Mouse (Mus musculus): ENCODE data around the gene Klc1. TPM values are rescaled to one million over a fixed set of nuclear protein-coding genes. Genes with fewer than 3 reads are reported as not detected.
"Not testable (repeated sequence)": the region's sequence is repeated elsewhere in the genome, so short reads cannot be mapped to it uniquely, and the experiment has no call there.

Klc1 gene
- total and polyA plus RNA-seq, 2 experiments from 2014 or later = 596 to 640 TPM

DNA sequence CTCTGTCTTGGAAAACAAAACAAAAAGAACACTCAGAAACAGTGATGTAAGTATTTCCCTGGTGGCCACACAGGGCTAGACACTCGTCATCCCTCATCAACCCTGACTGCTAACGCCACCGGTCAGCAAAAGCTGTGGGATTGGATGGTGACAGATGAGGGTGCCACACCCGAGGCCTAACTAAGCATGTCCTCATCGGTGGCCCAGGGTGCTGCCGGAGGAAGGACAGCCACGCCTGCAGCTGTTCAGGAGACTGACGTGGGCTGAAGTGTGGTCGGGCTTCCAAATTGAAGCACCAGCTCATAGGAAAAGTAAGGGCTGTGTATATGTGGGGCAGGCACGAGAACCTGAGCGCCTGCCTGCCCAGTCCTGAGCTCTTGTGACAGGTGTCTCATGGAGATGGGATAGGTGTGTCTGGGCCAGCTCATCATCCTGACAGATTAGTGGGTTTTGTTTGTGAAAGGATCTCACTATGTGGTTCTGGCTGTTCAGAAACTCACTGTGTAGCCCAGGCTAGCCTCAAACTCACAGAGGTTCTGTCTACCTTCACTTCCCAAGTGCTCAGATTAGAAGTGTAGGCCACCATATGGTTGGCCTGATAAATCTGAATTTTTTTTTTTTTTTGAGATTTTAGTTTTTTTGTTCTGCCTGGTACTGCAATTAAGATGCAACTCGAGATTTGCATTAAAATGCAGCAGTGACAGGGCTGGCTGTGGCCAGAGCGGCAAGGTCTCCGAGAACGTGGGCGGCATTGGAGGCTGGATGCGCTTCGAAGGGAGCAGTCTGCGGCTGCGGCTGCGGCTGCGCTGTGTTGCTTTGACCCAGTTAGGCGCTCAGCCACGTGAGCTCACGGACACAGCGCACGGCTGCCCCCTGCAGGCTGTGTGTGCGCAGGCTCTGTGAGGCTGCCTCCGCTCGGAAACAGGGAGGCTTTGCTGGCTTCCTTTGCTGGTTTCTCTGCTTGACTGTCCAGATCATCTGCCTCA, 26.5 kb upstream of the Klc1 start:
- Histone ChIP-seq H3K27ac (ENCODE audit: low read depth, low read length) (peak overlapping the region; percentile 57; the same call in 1 of the 2 replicates), H3K9ac (no peak overlapping the region), H3K9me3 (ENCODE audit: low read length) (no peaks in the 10 kb centered on the region), H3K36me3 (ENCODE audit: insufficient read depth) (peaks cover 9% of the 10 kb centered on the region; the same call in 1 of the 2 replicates), H3K4me1 (ENCODE audit: insufficient read depth) (0 out of 2 replicates have a peak, but pooled peaks cover 4% of the 10 kb centered on the region), H3K4me3 (ENCODE audit: low read depth, low read length) (peak overlapping the region; percentile 12; the same call in 1 of the 2 replicates), H3K27me3 (ENCODE audit: insufficient read depth, low read length) (no peaks in the 10 kb centered on the region), H3K4me2 (ENCODE audit: low read depth) (peak overlapping the region; percentile 31)
- WGBS = 32% methylated on average over 30 of the region's 30 CpGs
- peak; percentile 98 for TF ChIP-seq CTCF (IDR thresholded peaks at IDR 0.05; ENCODE audit: low read depth)
- DNase-seq = peak; percentile 96
- peak; percentile 98 for ATAC-seq

DNA sequence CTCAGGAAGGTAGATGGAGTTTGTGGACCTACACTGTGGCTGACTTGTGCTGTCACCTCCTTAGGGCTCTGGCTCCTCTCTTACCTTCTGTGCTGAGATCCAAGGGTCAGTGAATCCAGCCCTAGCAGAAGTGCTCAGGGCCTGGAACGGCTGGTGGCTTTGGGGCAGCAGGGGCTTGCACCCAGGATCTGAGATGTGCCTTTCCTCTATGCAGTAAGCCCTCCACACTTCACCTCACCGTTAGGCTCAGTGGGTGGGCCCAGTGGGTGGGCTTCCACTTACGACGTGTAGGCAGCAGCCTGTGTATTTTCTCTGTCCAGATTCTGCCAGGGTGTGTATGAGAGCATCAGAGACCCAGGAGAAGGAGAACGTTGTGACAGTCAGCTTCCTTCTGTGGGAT, 25.7 kb upstream of the Klc1 start:
- Histone ChIP-seq H3K4me2 (ENCODE audit: low read depth) (peak overlapping the region; percentile 31; the same call in 1 of the 2 replicates), H3K36me3 (ENCODE audit: insufficient read depth) (peaks cover 9% of the 10 kb centered on the region; the same call in 1 of the 2 replicates), H3K4me3 (ENCODE audit: low read depth, low read length) (no peak overlapping the region), H3K27me3 (ENCODE audit: insufficient read depth, low read length) (no peaks in the 10 kb centered on the region), H3K4me1 (ENCODE audit: insufficient read depth) (0 out of 2 replicates have a peak, but pooled peaks cover 4% of the 10 kb centered on the region), H3K9ac (no peak overlapping the region), H3K27ac (ENCODE audit: low read depth, low read length) (no peak overlapping the region), H3K9me3 (ENCODE audit: low read length) (no peaks in the 10 kb centered on the region)
- WGBS = 52% methylated on average over 5 of the region's 5 CpGs
- ATAC-seq = no peak; the same call in 1 of the 2 replicates
- no peak for DNase-seq
- no peak for TF ChIP-seq CTCF (IDR thresholded peaks at IDR 0.05; ENCODE audit: low read depth)

DNA sequence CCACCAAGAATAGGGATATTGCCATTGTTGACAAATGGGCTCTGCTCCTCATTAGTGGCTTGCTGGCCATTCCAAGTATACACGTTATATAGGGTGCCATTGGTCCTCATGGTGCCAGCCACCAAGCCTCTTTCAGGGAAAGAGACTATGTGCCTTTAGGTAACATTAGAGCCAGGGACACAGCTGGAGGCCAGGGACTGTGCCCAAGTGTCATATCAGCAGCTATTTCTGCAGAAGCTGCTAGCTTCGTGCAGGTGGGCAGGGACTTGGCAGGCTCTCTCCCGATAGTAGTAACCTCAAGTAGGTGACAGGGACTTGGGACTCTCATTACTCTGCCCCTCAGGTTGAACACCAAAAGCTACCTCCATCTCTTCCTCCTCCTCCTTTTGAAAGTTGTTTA, 23.7 kb upstream of the Klc1 start:
- Histone ChIP-seq H3K9ac (no peak overlapping the region), H3K36me3 (ENCODE audit: insufficient read depth) (0 out of 2 replicates have a peak, but pooled peaks cover 4% of the 10 kb centered on the region), H3K27ac (ENCODE audit: low read depth, low read length) (no peak overlapping the region), H3K27me3 (ENCODE audit: insufficient read depth, low read length) (no peaks in the 10 kb centered on the region), H3K4me3 (ENCODE audit: low read depth, low read length) (no peak overlapping the region), H3K9me3 (ENCODE audit: low read length) (no peaks in the 10 kb centered on the region), H3K4me2 (ENCODE audit: low read depth) (no peak overlapping the region), H3K4me1 (ENCODE audit: insufficient read depth) (0 out of 2 replicates have a peak, but pooled peaks cover 4% of the 10 kb centered on the region)
- no peak for DNase-seq
- no peak for ATAC-seq
- TF ChIP-seq CTCF (IDR thresholded peaks at IDR 0.05; ENCODE audit: low read depth) = no peak
- 89% methylated on average over 3 of the region's 3 CpGs for WGBS

DNA sequence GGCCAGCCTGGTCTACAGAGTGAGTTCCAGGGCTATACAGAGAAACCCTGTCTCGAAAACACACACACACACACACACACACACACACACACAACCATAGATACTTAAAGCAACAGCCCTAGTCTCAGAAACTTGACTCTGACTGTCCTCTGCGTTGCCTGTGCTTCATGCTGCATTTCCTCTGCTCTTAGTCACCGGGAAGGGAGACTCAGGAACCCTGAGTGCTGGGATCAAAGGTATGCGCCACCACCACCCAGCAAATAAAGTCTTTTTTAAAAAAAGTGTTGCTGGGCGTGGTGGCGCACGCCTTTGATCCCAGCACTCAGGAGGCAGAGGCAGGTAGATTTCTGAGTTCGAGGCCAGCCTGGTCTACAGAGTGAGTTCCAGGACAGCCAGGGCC, 22.0 kb upstream of the Klc1 start:
- not testable (repeated sequence) for H3K27ac ChIP-seq (ENCODE audit: low read depth, low read length); ATAC-seq; H3K4me2 ChIP-seq (ENCODE audit: low read depth); H3K27me3 ChIP-seq (ENCODE audit: insufficient read depth, low read length); H3K4me1 ChIP-seq (ENCODE audit: insufficient read depth); H3K4me3 ChIP-seq (ENCODE audit: low read depth, low read length); H3K9me3 ChIP-seq (ENCODE audit: low read length); H3K36me3 ChIP-seq (ENCODE audit: insufficient read depth); H3K9ac ChIP-seq; DNase-seq
- WGBS = 91% methylated on average over 8 of the region's 8 CpGs

DNA sequence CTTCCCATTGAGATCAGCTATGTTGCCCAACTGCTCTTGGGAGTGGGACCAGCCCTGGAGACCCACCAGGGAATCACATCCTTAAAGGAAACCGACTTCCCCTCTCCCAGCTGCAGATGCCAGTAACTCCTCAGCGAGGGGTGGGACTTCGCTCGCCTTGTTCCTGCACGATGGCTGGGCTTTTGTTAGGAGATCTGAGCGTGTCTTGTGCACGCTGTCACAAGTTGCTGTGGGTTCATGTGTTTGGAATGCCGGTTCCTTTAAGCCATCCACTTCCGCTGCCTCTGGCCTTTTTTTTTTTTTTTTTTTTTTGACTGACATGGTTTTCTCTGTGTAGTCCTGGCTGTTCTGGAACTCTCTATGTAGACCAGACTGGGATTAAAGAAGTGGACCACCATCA, 21.3 kb upstream of the Klc1 start:
- TF ChIP-seq CTCF (IDR thresholded peaks at IDR 0.05; ENCODE audit: low read depth) = no peak
- no peaks in the 10 kb centered on the region for H3K9me3 ChIP-seq (ENCODE audit: low read length)
- no peak overlapping the region for H3K4me3 ChIP-seq (ENCODE audit: low read depth, low read length)
- DNase-seq (no peak), ATAC-seq (no peak)
- 64% methylated on average over 9 of the region's 9 CpGs for WGBS
- H3K27ac ChIP-seq (ENCODE audit: low read depth, low read length) = no peak overlapping the region
- H3K9ac ChIP-seq = no peak overlapping the region
- H3K36me3 ChIP-seq (ENCODE audit: insufficient read depth) = no peaks in the 10 kb centered on the region
- no peaks in the 10 kb centered on the region for H3K4me1 ChIP-seq (ENCODE audit: insufficient read depth)
- no peaks in the 10 kb centered on the region for H3K27me3 ChIP-seq (ENCODE audit: insufficient read depth, low read length)
- H3K4me2 ChIP-seq (ENCODE audit: low read depth) = no peak overlapping the region

DNA sequence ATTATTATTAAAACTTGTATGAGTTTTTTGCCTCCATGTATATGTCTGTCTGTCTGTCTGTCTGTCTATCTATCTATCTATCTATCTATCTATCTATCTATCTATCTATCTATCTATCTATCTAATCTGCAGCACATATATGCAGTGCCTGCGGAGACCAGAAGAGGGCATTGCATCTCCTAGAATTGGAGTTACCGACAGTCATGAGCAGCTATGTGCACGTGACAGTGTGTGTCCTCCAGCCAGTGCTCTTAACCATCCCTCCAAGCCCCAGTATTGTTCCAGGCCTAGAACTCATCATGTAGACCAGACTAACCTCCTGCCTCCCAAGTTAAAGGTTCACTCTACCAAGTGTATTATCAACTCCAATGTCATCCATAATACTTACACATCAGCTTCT, 19.9 kb upstream of the Klc1 start:
- Histone ChIP-seq H3K36me3 (ENCODE audit: insufficient read depth) (no peaks in the 10 kb centered on the region), H3K9ac (no peak overlapping the region), H3K4me3 (ENCODE audit: low read depth, low read length) (no peak overlapping the region), H3K4me1 (ENCODE audit: insufficient read depth) (no peaks in the 10 kb centered on the region), H3K27ac (ENCODE audit: low read depth, low read length) (no peak overlapping the region), H3K4me2 (ENCODE audit: low read depth) (no peak overlapping the region), H3K9me3 (ENCODE audit: low read length) (no peaks in the 10 kb centered on the region), H3K27me3 (ENCODE audit: insufficient read depth, low read length) (no peaks in the 10 kb centered on the region)
- TF ChIP-seq CTCF (IDR thresholded peaks at IDR 0.05; ENCODE audit: low read depth) = peak; percentile 65
- WGBS = 9% methylated on average over 3 of the region's 3 CpGs
- ATAC-seq = 0 out of 2 replicates have a peak, but pooled peaks have one; percentile 34
- peak; percentile 63 for DNase-seq

DNA sequence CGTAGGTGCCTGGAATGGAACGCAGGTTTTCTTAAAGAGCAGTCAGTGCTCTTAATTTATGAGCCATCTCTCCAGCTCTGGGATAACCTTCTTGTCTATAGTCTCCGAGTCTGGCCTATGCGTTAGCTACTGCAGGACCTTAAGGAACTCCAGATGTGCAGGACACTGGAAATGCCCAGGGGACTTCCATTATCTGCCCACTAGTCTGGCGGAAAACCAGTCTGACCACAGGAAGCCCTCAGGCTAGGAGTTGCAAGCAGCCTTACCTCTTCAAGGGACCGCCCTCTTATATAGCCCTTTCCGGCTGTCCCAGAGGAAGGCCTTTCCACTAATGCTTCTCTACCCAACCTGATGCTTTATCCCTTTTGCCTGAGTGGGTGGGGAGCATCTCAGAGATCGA, 17.3 kb upstream of the Klc1 start:
- Histone ChIP-seq H3K4me1 (ENCODE audit: insufficient read depth) (no peaks in the 10 kb centered on the region), H3K9ac (no peak overlapping the region), H3K9me3 (ENCODE audit: low read length) (no peaks in the 10 kb centered on the region), H3K36me3 (ENCODE audit: insufficient read depth) (no peaks in the 10 kb centered on the region), H3K4me2 (ENCODE audit: low read depth) (no peak overlapping the region), H3K4me3 (ENCODE audit: low read depth, low read length) (no peak overlapping the region), H3K27ac (ENCODE audit: low read depth, low read length) (no peak overlapping the region), H3K27me3 (ENCODE audit: insufficient read depth, low read length) (no peaks in the 10 kb centered on the region)
- DNase-seq = no peak
- ATAC-seq = no peak
- TF ChIP-seq CTCF (IDR thresholded peaks at IDR 0.05; ENCODE audit: low read depth) = no peak
- WGBS = 83% methylated on average over 8 of the region's 8 CpGs
